Mouse (Mus musculus) midbrain, embryonic 13.5 days (tissue): ENCODE data around the gene Pxmp4. TPM values are rescaled to one million over a fixed set of nuclear protein-coding genes. Genes with fewer than 3 reads are reported as not detected.

ENCODE experiments used
- ATAC-seq: fragments of 200-750 bp; cut with Nextera tagmentation; 2 replicates; pipeline ENCODE4 v1.8.0; 2017; ENCODE audit warnings: mild to moderate bottlenecking, moderate TSS enrichment, moderate library complexity
- H3K27ac ChIP-seq: fragments of 300-500 bp; sonication (generic); 2 replicates; pipeline ENCODE4 v1.5.1; 2015; ENCODE audit warnings: inconsistent platforms, mild to moderate bottlenecking, moderate library complexity
- H3K27me3 ChIP-seq: fragments of 300-500 bp; sonication (generic); 2 replicates; pipeline ENCODE4 v1.6.1; 2015; ENCODE audit warnings: mild to moderate bottlenecking, inconsistent platforms
- H3K36me3 ChIP-seq: fragments of 300-500 bp; sonication (generic); 2 replicates; pipeline ENCODE4 v1.6.1; 2015; ENCODE audit warnings: mild to moderate bottlenecking, inconsistent platforms
- H3K4me1 ChIP-seq: fragments of 300-500 bp; sonication (generic); replicated peaks from 2 replicates; pipeline ENCODE4 v1.6.1; 2015; ENCODE audit warnings: inconsistent platforms
- H3K4me2 ChIP-seq: fragments of 300-500 bp; sonication (generic); replicated peaks from 2 replicates; pipeline ENCODE4 v1.6.1; 2015; ENCODE audit warnings: moderate library complexity, mild to moderate bottlenecking, inconsistent platforms
- H3K4me3 ChIP-seq: fragments of 300-500 bp; sonication (generic); replicated peaks from 2 replicates; pipeline ENCODE4 v1.5.1; 2015; ENCODE audit warnings: mild to moderate bottlenecking, inconsistent platforms
- H3K9ac ChIP-seq: fragments of 300-500 bp; sonication (generic); replicated peaks from 2 replicates; pipeline ENCODE4 v1.6.1; 2015; ENCODE audit warnings: mild to moderate bottlenecking, inconsistent platforms
- H3K9me3 ChIP-seq: fragments of 300-500 bp; sonication (generic); 2 replicates; pipeline ENCODE4 v1.6.1; 2016; ENCODE audit warnings: mild to moderate bottlenecking, inconsistent platforms
- WGBS: fragments of 180-500 bp; shearing (Covaris S2); methylation state at CpG from one replicate; pipeline ENCODE4 v1.1.7; 2015; 5-methylcytosine and 5-hydroxymethylcytosine counted together
- polyA plus RNA-seq: library from polyadenylated mRNA; unstranded; fragments of >200 nt; fragmentation: Nextera tagmentation; extraction: Ambion mirVana; gene quantifications from 2 replicates; pipeline ENCODE4 v1.2.1, GENCODE M21; 2015

Pxmp4 gene
- polyA plus RNA-seq, 1 experiment from 2014 or later: 13.4 TPM

DNA sequence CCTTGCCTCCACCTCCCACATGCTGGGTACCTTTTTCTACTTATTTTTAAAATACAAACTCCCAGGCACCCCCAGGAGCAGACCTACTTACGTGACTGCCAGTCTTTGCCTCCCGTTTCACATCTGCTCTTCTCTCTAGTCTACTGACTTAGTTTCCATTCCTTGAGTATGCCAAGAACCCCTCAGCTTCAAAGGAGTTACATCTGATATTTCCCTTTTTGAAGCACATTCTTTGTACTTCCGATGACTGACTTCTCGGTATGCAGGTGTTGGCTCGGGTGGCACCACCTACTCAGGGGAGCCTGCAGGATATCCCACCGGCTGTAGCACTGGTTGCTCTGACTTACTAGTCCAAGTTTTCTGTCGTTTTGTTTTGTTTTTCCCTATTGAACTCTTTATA lies 648 bp upstream of the Pxmp4 start:
- H3K4me3 ChIP-seq: peak overlapping the region; percentile 66
- H3K27me3 ChIP-seq: 0 out of 2 replicates have a peak, but pooled peaks cover 20% of the 10 kb centered on the region
- H3K4me1 ChIP-seq: peaks cover 12% of the 10 kb centered on the region
- H3K9me3 ChIP-seq: no peaks in the 10 kb centered on the region
- no peak for ATAC-seq
- H3K36me3 ChIP-seq: no peaks in the 10 kb centered on the region
- H3K9ac ChIP-seq: no peak overlapping the region
- no peak overlapping the region for H3K27ac ChIP-seq
- H3K4me2 ChIP-seq: peak overlapping the region; percentile 69
- WGBS: 46% methylated on average over 7 of the region's 7 CpGs

DNA sequence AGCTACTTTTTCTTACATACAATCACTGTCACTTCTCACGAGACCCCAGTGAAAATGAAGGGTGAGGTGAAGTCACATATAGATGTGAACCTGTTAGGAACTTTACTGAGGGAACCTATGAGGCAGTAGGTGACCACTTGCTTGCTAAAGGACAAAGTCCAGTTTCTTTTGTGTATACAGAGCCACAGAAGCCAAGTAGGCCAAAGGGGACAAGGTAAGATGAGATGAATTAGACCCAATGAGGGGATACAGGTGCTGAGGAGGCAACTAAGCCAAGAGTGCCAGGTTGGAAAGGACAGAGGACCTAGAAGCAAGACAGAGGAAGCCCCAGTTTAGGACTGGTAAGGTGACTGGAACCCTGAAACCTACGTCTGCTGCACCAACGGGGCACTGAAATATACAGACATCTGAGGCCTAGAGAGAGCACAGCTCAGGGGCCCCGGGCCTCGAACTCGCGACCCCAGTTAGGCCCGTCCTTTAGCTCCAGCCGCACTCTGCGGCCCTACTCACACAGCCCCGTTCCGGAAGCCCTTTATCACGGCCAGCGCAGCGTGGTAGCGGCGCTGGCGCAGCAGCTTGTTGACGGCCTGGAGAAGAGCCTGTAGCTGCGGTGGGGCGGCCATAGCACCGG lies 386 bp downstream of the Pxmp4 start:
- 21% methylated on average over 22 of the region's 22 CpGs for WGBS
- Histone ChIP-seq H3K36me3 (no peaks in the 10 kb centered on the region), H3K27me3 (0 out of 2 replicates have a peak, but pooled peaks cover 13% of the 10 kb centered on the region), H3K27ac (0 out of 2 replicates have a peak overlapping the region, but pooled peaks have one; percentile 31), H3K9ac (peak overlapping the region; percentile 78), H3K4me1 (peaks cover 12% of the 10 kb centered on the region), H3K4me2 (peak overlapping the region; percentile 69), H3K4me3 (peak overlapping the region; percentile 66), H3K9me3 (no peaks in the 10 kb centered on the region)
- no peak; the same call in 1 of the 2 replicates for ATAC-seq

DNA sequence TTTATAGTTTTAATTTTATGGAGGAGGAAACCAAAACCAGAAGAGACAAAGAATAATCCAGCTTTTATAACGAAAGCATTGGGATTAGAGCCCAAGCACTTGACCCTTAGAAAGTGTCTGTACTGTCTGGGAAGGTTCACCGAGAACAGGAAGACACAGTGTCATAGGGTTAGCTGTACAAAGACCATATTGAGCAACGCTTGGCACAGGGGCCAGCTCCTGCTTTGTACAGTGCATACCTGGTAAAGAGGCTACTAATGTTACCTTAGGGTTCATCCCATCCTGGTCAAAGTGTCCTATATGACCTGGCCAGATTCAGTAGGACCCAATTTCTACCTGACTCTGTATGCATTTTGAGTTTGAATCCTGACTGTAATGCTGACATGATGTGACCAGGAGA lies 2.2 kb downstream of the Pxmp4 start:
- no peak for ATAC-seq
- Histone ChIP-seq H3K4me2 (no peak overlapping the region), H3K27ac (no peak overlapping the region), H3K4me1 (peaks cover 12% of the 10 kb centered on the region), H3K9me3 (no peaks in the 10 kb centered on the region), H3K27me3 (0 out of 2 replicates have a peak, but pooled peaks cover 6% of the 10 kb centered on the region), H3K4me3 (no peak overlapping the region), H3K36me3 (no peaks in the 10 kb centered on the region), H3K9ac (no peak overlapping the region)
- 68% methylated on average over 3 of the region's 3 CpGs for WGBS

DNA sequence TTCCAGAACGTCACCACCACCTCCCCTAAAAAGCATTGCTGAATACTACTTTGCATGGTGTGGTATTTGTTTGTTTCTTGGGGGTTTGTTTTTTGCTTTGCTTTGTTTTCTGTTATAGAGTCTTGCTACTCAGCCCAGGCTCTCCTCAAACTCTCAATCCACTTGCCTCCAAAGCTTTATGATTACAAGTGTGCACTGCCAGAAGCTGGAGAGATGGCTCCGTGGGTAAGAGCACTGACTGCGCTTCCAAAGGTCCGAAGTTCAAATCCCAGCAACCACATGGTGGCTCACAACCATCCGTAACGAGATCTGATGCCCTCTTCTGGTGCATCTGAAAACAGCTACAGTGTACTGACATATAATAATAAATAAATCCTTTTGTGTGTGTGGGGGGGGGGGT lies 2.9 kb downstream of the Pxmp4 start:
- Histone ChIP-seq H3K4me2 (no peak overlapping the region), H3K9me3 (no peaks in the 10 kb centered on the region), H3K27ac (no peak overlapping the region), H3K36me3 (no peaks in the 10 kb centered on the region), H3K9ac (no peak overlapping the region), H3K4me1 (peaks cover 12% of the 10 kb centered on the region), H3K4me3 (no peak overlapping the region), H3K27me3 (0 out of 2 replicates have a peak, but pooled peaks cover 3% of the 10 kb centered on the region)
- 67% methylated on average over 6 of the region's 6 CpGs for WGBS
- no peak for ATAC-seq

DNA sequence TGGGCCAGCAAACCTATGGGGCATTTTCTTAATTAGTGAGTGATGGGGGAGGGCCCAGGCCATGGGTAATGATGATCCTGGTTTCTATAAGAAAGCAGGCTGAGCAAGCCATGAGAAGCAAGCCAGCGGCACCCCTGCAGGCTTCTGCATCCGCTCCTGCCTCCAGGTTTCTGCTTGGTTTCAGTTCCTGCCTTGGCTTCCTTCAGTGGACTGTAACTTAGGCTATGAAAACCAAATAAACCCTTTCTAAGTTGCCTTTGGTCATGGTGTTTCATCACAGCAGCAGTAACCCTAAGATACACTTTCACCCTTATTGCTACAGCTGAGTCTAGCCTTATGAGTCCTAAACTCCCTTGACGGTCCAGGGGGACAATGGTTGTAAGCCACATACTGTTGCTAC lies 6.1 kb downstream of the Pxmp4 start:
- no peaks in the 10 kb centered on the region for H3K9me3 ChIP-seq
- no peak overlapping the region for H3K4me3 ChIP-seq
- 86% methylated on average over 3 of the region's 3 CpGs for WGBS
- no peak overlapping the region for H3K27ac ChIP-seq
- H3K27me3 ChIP-seq: no peaks in the 10 kb centered on the region
- no peak overlapping the region for H3K4me2 ChIP-seq
- peaks cover 6% of the 10 kb centered on the region; the same call in 1 of the 2 replicates for H3K36me3 ChIP-seq
- no peak overlapping the region for H3K9ac ChIP-seq
- ATAC-seq: no peak
- H3K4me1 ChIP-seq: no peaks in the 10 kb centered on the region

DNA sequence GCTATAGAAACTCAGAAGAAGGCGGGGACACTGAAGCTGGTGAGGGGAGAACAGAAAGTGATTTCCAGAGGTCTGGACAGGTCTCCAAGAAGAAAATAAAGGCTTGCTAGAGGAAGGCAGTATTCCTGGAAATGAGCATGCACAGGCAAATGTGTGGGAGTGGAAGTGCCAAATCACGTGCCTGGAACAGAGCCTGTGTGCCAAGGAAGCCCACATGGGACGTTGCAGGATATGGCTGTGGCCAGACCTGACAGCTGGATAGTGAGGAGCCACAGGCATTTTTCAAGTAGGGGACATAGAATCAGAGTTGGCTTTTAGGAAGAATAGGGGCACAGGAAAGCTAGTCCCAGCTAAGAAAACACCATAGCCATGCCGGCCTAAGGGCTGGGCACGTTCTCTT lies 7.7 kb downstream of the Pxmp4 start:
- WGBS: 82% methylated on average over 5 of the region's 5 CpGs
- H3K9me3 ChIP-seq: no peaks in the 10 kb centered on the region
- no peak overlapping the region for H3K27ac ChIP-seq
- no peak for ATAC-seq
- H3K27me3 ChIP-seq: no peaks in the 10 kb centered on the region
- no peaks in the 10 kb centered on the region for H3K4me1 ChIP-seq
- no peak overlapping the region for H3K4me2 ChIP-seq
- no peak overlapping the region for H3K4me3 ChIP-seq
- H3K9ac ChIP-seq: no peak overlapping the region
- peaks cover 6% of the 10 kb centered on the region; the same call in 1 of the 2 replicates for H3K36me3 ChIP-seq

DNA sequence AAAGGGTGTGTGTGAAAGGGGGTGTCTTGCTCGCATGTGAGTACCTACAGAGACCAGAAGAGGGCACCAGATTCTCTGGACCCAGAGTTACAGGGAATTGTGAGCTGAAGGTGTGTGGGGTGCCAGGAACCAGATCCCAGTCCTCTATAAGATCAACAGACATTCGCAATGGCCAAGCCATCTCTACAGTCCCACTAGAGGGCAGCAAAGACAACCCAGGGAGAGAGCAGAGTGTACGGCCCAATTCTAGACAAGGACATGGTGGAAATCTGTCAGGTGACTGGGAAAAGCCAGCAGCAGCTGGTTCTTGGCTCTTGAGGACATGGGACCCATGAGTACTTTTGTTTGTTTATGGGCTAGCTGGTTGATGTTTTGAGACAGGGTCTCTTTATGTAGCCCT lies 10.5 kb downstream of the Pxmp4 start:
- Histone ChIP-seq H3K36me3 (peaks cover 6% of the 10 kb centered on the region; the same call in 1 of the 2 replicates), H3K27me3 (no peaks in the 10 kb centered on the region), H3K4me2 (no peak overlapping the region), H3K4me3 (no peak overlapping the region), H3K9me3 (no peaks in the 10 kb centered on the region), H3K4me1 (no peaks in the 10 kb centered on the region), H3K27ac (no peak overlapping the region), H3K9ac (no peak overlapping the region)
- no peak for ATAC-seq
- WGBS: 73% methylated on average over 3 of the region's 3 CpGs

DNA sequence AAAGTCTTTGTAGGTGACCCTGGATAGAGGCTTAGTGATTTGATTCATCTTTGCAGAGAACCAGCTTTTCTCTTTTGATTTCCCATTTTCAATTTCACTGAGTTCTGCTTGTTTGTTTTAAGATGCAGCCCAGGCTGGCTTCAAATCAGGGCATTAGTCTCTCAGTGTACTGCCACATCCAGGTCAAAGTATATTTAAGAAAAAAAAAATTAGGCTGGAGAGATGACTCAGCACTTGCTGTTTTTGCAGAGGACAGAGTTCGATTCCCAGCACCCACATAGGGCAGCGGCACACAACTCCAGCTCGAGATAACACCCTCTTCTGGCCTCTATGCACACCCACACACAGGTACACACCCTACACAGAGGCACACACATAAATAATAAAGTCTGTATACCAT lies 12.3 kb downstream of the Pxmp4 start:
- 88% methylated on average over 3 of the region's 3 CpGs for WGBS
- Histone ChIP-seq H3K4me1 (no peaks in the 10 kb centered on the region), H3K4me3 (no peak overlapping the region), H3K9me3 (no peaks in the 10 kb centered on the region), H3K36me3 (peaks cover 9% of the 10 kb centered on the region; the same call in 1 of the 2 replicates), H3K27me3 (no peaks in the 10 kb centered on the region), H3K4me2 (no peak overlapping the region), H3K27ac (no peak overlapping the region), H3K9ac (no peak overlapping the region)
- ATAC-seq: no peak

DNA sequence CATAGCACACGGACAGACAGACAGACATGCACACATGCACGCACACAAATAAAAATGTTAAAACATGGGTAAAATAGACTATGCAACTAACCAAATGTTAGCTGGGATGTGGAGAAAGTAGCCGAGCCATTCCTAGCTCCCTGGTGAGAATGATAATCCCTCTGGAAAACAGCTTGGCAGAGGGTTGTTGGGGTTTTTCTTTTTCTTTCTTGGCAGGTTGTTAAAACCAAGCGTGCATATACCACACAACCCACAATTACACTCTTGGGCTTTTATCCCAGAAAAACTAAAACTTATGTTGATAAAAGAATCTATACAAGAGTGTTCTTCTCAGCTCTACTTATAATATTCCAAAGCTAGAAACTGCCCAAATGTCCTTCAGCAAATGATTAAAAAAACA lies 14.5 kb downstream of the Pxmp4 start:
- Histone ChIP-seq H3K4me1 (peaks cover 20% of the 10 kb centered on the region), H3K27me3 (no peaks in the 10 kb centered on the region), H3K9me3 (no peaks in the 10 kb centered on the region), H3K4me3 (no peak overlapping the region), H3K27ac (no peak overlapping the region), H3K9ac (no peak overlapping the region), H3K4me2 (no peak overlapping the region), H3K36me3 (peaks cover 9% of the 10 kb centered on the region; the same call in 1 of the 2 replicates)
- no peak for ATAC-seq
- WGBS: 73% methylated on average over 4 of the region's 4 CpGs

DNA sequence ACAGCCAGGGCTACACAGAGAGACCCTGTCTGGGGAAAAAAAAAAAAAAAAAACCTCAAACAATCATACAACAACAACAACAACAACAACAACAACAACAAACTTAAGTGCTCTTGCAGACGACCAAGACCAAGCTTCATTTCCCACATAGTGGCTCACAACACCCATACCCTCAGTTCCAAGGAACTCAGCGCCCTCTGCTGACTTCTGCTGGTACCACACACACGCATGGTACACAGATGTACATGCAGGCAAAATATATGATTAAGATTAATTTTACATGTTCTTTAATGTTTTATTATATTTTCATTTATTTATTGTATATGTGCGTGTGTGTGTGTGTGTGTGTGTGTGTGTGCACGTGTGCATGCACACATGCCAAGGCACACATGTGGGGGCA lies 17.1 kb downstream of the Pxmp4 start:
- H3K4me3 ChIP-seq: no peak overlapping the region
- no peak overlapping the region for H3K9ac ChIP-seq
- 69% methylated on average over 5 of the region's 5 CpGs for WGBS
- H3K36me3 ChIP-seq: 0 out of 2 replicates have a peak, but pooled peaks cover 3% of the 10 kb centered on the region
- no peak overlapping the region for H3K4me2 ChIP-seq
- H3K27me3 ChIP-seq: no peaks in the 10 kb centered on the region
- peaks cover 24% of the 10 kb centered on the region for H3K4me1 ChIP-seq
- ATAC-seq: no peak
- no peak overlapping the region for H3K27ac ChIP-seq
- no peaks in the 10 kb centered on the region for H3K9me3 ChIP-seq

DNA sequence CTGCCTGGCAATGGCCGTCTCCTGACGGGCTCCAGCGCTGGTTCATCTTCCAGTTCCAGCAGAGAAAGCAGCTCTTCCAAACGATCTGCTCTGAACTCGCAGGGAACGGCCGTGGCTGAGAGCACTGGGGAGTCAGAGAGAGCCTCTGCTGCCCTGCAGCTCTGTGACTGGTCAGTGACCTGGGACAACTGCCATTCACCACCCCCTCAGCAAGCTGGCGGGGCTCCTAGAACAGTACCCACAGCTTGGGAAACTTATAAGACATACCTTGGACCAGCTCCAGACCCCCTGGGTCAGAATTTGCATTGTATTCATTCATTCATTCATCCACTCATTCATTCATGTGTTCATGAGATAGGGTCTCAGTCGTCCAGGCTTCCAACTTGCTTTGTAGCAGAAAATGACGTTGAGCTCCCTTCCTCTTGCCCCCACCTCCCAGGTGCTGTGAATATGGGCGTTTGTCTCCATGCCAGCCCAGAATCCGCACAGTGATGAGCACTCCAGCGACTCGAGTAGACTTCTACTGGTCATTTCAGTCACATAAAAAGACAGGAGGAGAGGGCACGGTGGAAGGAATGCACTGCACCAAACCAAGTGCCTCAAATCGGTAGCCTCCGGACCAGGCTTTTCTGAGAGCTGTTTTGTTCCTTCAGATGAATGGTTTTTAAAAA lies 18.4 kb downstream of the Pxmp4 start:
- ATAC-seq: no peak
- Histone ChIP-seq H3K4me1 (peaks cover 28% of the 10 kb centered on the region), H3K9ac (no peak overlapping the region), H3K36me3 (0 out of 2 replicates have a peak, but pooled peaks cover 3% of the 10 kb centered on the region), H3K9me3 (no peaks in the 10 kb centered on the region), H3K4me2 (no peak overlapping the region), H3K4me3 (no peak overlapping the region), H3K27ac (no peak overlapping the region), H3K27me3 (no peaks in the 10 kb centered on the region)
- WGBS: 71% methylated on average over 17 of the region's 17 CpGs
